Mouse (Mus musculus): ENCODE measurements around the gene Cfap221.

- TF ChIP-seq CTCF (IDR thresholded peaks at IDR 0.05; ENCODE audit: low read depth) (no peak), EP300 (IDR thresholded peaks at IDR 0.05; ENCODE audit: low read depth) (no peak)
Observed at GRCm38 (mm10) chr1:120025050-120025439, 28.0 kb upstream of the Cfap221 start.
